Mouse (Mus musculus) E14TG2a.4 (cell line): ENCODE measurements around the gene Adipor2.

Source experiments
- CTCF ChIP-seq: conservative IDR thresholded peaks from 2 replicates; pipeline ENCODE4 v1.5.1; 2014; ENCODE audit warnings: low read length
- NANOG ChIP-seq: IDR thresholded peaks from 2 replicates; pipeline ENCODE4 v1.6.1; 2014; ENCODE audit warnings: borderline replicate concordance, low read length, mixed read lengths
- POU5F1 ChIP-seq: IDR thresholded peaks from 2 replicates; pipeline ENCODE4 v1.6.1; 2014; ENCODE audit warnings: low read length, borderline replicate concordance

GRCm38 (mm10) chr6:119402976-119403375 lies 14.5 kb downstream of the Adipor2 start:
- TF ChIP-seq CTCF (no peak), NANOG (no peak), POU5F1 (no peak)
